Mouse (Mus musculus): Measurements from ENCODE around the gene Ryr2.

- TF ChIP-seq CTCF (IDR thresholded peaks at IDR 0.05; ENCODE audit: low read depth), result no peak
- no peak for TF ChIP-seq EP300 (IDR thresholded peaks at IDR 0.05; ENCODE audit: low read depth)
These were observed 255.1 kb downstream of the Ryr2 start for GRCm38 (mm10) chr13:11851691-11852090.
